Mouse (Mus musculus) MEL (cell line): ENCODE measurements around the gene Pzp.

Source experiments
- POLR2AphosphoS5 ChIP-seq: IDR thresholded peaks from 2 replicates; pipeline ENCODE4 v1.6.1; 2012; ENCODE audit warnings: low read depth, borderline replicate concordance, mild to moderate bottlenecking, inconsistent platforms, low read length, moderate library complexity, mixed read lengths
- SMC3 ChIP-seq: IDR thresholded peaks from 2 replicates; pipeline ENCODE4 v1.6.1; 2011; ENCODE audit warnings: low read depth, low read length, improper control_type of control experiment

- TF ChIP-seq POLR2AphosphoS5 (no peak), SMC3 (no peak)
Observed at GRCm38 (mm10) chr6:128437288-128437687, 89.2 kb downstream of the Pzp start.
